Mouse (Mus musculus) ES-Bruce4 (cell line): ENCODE results near the gene Gdi1. TPM values are rescaled to one million over a fixed set of nuclear protein-coding genes. Genes with fewer than 3 reads are reported as not detected.

ENCODE experiments used
- H3K27ac ChIP-seq: 2 replicates; pipeline ENCODE4 v1.5.1; 2012; ENCODE audit warnings: low read length, inconsistent platforms; ENCODE audit not compliant: insufficient read depth
- H3K27me3 ChIP-seq: 2 replicates; pipeline ENCODE4 v1.6.1; 2012; ENCODE audit warnings: mild to moderate bottlenecking, low read length, inconsistent platforms; ENCODE audit not compliant: control insufficient read depth, poor library complexity, insufficient read depth, severe bottlenecking
- H3K36me3 ChIP-seq: 2 replicates; pipeline ENCODE4 v1.6.1; 2012; ENCODE audit warnings: inconsistent platforms, mild to moderate bottlenecking, low read length, moderate library complexity; ENCODE audit not compliant: control insufficient read depth, poor library complexity, insufficient read depth, severe bottlenecking
- H3K4me1 ChIP-seq: one replicate; pipeline ENCODE4 v1.8.1; 2011; ENCODE audit warnings: low read length; ENCODE audit not compliant: control insufficient read depth, insufficient read depth
- H3K4me3 ChIP-seq: 2 replicates; pipeline ENCODE4 v1.5.1; 2011; ENCODE audit warnings: low read depth, mild to moderate bottlenecking, low read length
- H3K9ac ChIP-seq: 2 replicates; pipeline ENCODE4 v1.6.1; 2012; ENCODE audit warnings: low read depth, mild to moderate bottlenecking, inconsistent platforms; ENCODE audit not compliant: poor library complexity, severe bottlenecking
- H3K9me3 ChIP-seq: replicated peaks from 2 replicates; pipeline ENCODE4 v1.6.1; 2012; ENCODE audit warnings: mild to moderate bottlenecking, low read length, inconsistent platforms; ENCODE audit not compliant: control insufficient read depth, poor library complexity, insufficient read depth, severe bottlenecking
- CTCF ChIP-seq: IDR thresholded peaks from one replicate; pipeline ENCODE4 v1.8.1; 2011; ENCODE audit warnings: low read depth, low read length
- EP300 ChIP-seq: IDR thresholded peaks from 2 replicates; pipeline ENCODE4 v1.6.1; 2011; ENCODE audit warnings: low read depth, low read length; ENCODE audit not compliant: insufficient read depth
- POLR2A ChIP-seq: IDR thresholded peaks from one replicate; pipeline ENCODE4 v1.8.1; 2011; ENCODE audit warnings: low read length; ENCODE audit not compliant: insufficient read depth
- polyA plus RNA-seq: library from polyadenylated mRNA; stranded (reverse); fragments of >200 nt; gene quantifications from 2 replicates; pipeline ENCODE4 v1.2.4, GENCODE M21; 2011; ENCODE audit warnings: low read depth; ENCODE audit not compliant: missing spikeins, insufficient read depth, insufficient read length

Gene Gdi1
- polyA plus RNA-seq, 1 experiment: 164 TPM

GRCm38 (mm10) chrX:74312540-74313464 is 8.0 kb downstream of the Gdi1 start, which contains the start of gene Fam50a:
TSS of gene Fam50a (plus strand) at chrX:74313033.
- Histone ChIP-seq H3K4me3 (peak within 1 kb of the TSS; percentile 93), H3K4me1 (no peaks in the 10 kb centered on the region), H3K27me3 (no peaks in the 10 kb centered on the region), H3K9ac (peak within 1 kb of the TSS; percentile 83), H3K9me3 (no peaks in the 10 kb centered on the region), H3K27ac (peak within 1 kb of the TSS; percentile 30; the same call in 1 of the 2 replicates), H3K36me3 (peaks cover 10% of the 10 kb centered on the region)
- TF ChIP-seq POLR2A: peak; percentile 10
- TF ChIP-seq CTCF: no peak

- H3K4me3 ChIP-seq: peak within 1 kb of the TSS; percentile 74
- H3K9ac ChIP-seq: peak within 1 kb of the TSS; percentile 72
- H3K27me3 ChIP-seq: no peaks in the 10 kb centered on the region
- no peaks in the 10 kb centered on the region for H3K4me1 ChIP-seq
- no peak for TF ChIP-seq POLR2A
- TF ChIP-seq EP300: no peak
- no peak for TF ChIP-seq CTCF
- no peak within 1 kb of the TSS for H3K27ac ChIP-seq
- no peaks in the 10 kb centered on the region for H3K9me3 ChIP-seq
- no peaks in the 10 kb centered on the region for H3K36me3 ChIP-seq
Measured at GRCm38 (mm10) chrX:74328725-74329161, 23.9 kb downstream of the Gdi1 start, which contains the start of gene Plxna3. TSS of gene Plxna3 (plus strand) at chrX:74329066.

GRCm38 (mm10) chrX:74329215-74329671 is 24.4 kb downstream of the Gdi1 start:
- no peak for TF ChIP-seq CTCF
- TF ChIP-seq EP300: no peak
- TF ChIP-seq POLR2A: no peak
- no peaks in the 10 kb centered on the region for H3K4me1 ChIP-seq
- no peak overlapping the region for H3K27ac ChIP-seq
- H3K4me3 ChIP-seq: peak overlapping the region; percentile 74
- H3K9ac ChIP-seq: peak overlapping the region; percentile 72
- no peaks in the 10 kb centered on the region for H3K36me3 ChIP-seq
- H3K27me3 ChIP-seq: no peaks in the 10 kb centered on the region
- no peaks in the 10 kb centered on the region for H3K9me3 ChIP-seq

- H3K27me3 ChIP-seq: no peaks in the 10 kb centered on the region
- H3K27ac ChIP-seq: no peak overlapping the region
- no peak for TF ChIP-seq POLR2A
- no peak for TF ChIP-seq CTCF
- no peak for TF ChIP-seq EP300
- no peaks in the 10 kb centered on the region for H3K4me1 ChIP-seq
- no peaks in the 10 kb centered on the region for H3K9me3 ChIP-seq
- no peaks in the 10 kb centered on the region for H3K36me3 ChIP-seq
- H3K4me3 ChIP-seq: no peak overlapping the region
- H3K9ac ChIP-seq: no peak overlapping the region
Measured at GRCm38 (mm10) chrX:74330166-74330930, 25.6 kb downstream of the Gdi1 start.

- TF ChIP-seq EP300: no peak
- TF ChIP-seq CTCF: no peak
- TF ChIP-seq POLR2A: no peak
- Histone ChIP-seq H3K9me3 (no peaks in the 10 kb centered on the region), H3K4me1 (no peaks in the 10 kb centered on the region), H3K36me3 (no peaks in the 10 kb centered on the region), H3K27me3 (no peaks in the 10 kb centered on the region), H3K4me3 (peak overlapping the region; percentile 98), H3K9ac (peak overlapping the region; percentile 87), H3K27ac (peak overlapping the region; percentile 55)
Measured at GRCm38 (mm10) chrX:74352645-74353466, 48.1 kb downstream of the Gdi1 start.
